Mouse (Mus musculus): ENCODE data around the gene Gtpbp6. TPM values are rescaled to one million over a fixed set of nuclear protein-coding genes. Genes with fewer than 3 reads are reported as not detected.
"Not testable (repeated sequence)": the region's sequence is repeated elsewhere in the genome, so short reads cannot be mapped to it uniquely, and the experiment has no call there.

The Gtpbp6 gene
- 10 to 100 TPM; 81.8 to 96.5 TPM for total RNA-seq (2021)
- long read RNA-seq, experiment 1, transcript Gtpbp6-201 (10 exons, 1,617 nt), result minor isoform, 13 of 129 reads
- long read RNA-seq, experiment 1, transcript Gtpbp6-202 (7 exons, 1,481 nt), result major isoform, 19 of 129 reads
- long read RNA-seq, experiment 1, partial matches to known transcripts, result 35 of 129 reads
- long read RNA-seq, experiment 1, other reads (novel, unspliced or antisense), result 62 of 129 reads
- long read RNA-seq, experiment 2, transcript Gtpbp6-202 (7 exons, 1,481 nt), result minor isoform, 13 of 89 reads
- long read RNA-seq, experiment 2, transcript Gtpbp6-201 (10 exons, 1,617 nt), result major isoform, 15 of 89 reads
- long read RNA-seq, experiment 2, partial matches to known transcripts, result 22 of 89 reads
- long read RNA-seq, experiment 2, other reads (novel, unspliced or antisense), result 39 of 89 reads

DNA sequence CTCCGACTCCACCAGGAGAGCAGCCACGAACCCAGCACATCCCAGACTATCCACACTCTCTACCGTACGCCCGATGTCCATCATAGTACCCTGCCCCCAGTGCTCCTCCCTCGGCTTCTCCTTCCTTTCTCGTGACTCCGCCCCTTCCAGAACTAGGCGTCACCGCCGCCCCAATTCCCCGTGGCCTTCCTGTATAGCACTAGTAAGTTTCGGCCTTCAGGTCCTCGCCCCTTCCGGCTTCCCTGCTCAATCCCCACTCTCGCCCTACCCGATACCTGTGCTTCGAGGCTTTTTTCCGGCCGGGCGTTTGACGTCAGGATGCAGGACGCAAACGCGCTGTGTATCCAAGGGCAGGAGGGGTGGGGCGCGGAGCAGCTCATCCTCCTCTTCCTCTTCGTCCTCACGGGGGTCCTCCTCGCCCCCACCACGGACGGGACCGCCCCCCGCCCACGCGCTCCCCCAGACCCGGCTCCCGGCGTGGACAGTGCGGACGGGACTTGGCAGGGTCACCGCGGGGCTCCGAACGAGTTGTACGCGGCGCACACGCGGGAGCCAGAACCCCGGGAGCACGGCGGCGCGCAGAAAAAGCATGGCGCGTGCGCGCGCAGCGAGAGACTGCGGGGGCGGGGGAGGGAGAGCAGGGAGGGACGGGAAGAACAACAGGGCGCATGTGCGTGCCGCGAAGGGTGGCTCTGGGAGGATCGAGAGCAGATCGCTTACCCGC is at the start of gene Gtpbp6:
Gtpbp6 (minus strand) TSS at position 617 of the 724 bp plus-strand sequence.
- peak; percentile 94 to 95 for DNase-seq (ENCODE audit: low spot score in 2 of 2)

DNA sequence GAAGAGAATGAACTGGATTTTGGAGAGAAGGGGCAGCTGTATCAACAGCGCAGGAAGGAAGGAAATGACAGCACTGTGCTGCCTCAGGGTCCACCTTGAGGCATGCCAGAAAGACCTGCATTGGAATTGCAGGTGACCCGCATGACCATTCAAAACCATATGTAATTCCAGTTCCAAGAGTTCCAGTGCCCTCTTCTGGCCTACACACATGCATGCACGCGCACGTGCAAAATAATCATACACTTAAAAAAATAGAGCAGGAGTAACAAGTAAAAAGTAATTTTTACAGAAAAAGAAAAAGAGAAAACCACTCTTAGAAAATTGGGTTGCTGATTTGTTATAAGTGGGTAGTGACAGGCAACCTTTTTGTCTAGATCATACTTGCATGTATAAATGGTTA is 35.0 kb upstream of the Gtpbp6 start:
- no peak for DNase-seq (ENCODE audit: low spot score in 2 of 2)

DNA sequence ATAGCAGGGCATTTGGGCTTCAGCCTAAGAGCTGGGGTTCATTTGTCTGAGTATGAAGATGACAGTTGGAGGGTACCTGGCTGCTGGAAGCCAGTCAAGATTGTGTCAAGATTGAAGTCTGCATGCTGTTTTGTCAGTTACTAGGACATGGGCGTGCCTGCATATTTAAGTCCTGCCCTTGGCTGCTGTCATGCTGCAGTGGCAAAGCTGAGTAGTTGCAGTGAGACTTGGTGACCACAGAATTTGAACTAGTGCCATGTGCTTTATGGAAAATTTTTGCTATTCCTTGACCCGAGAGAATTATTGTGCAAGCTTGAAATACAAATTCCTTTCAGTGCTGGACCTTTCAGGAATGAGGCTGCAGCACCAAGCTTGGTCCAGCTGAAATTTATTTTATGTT is 34.3 kb upstream of the Gtpbp6 start:
- no peak for DNase-seq (ENCODE audit: low spot score in 2 of 2)

DNA sequence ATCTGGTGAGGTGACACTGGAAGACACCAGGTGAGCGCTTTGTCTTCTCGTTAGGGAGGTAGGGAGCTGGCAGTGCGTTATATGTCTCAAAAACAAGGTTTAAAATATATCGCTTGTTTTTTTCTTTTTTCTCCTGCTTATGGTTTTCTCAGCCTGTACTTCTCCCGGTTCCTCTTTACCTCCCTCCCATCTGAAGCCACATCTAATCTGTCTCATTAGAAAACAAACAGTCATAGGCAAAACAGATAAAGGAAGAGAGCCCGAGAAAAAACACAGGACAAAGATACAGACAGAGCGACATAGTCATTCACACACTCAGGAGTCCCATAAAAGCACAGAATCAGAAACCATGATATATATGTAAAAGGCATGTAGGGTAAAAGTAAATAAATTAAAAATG is 32.4 kb upstream of the Gtpbp6 start:
- no peak for DNase-seq (ENCODE audit: low spot score in 2 of 2)

DNA sequence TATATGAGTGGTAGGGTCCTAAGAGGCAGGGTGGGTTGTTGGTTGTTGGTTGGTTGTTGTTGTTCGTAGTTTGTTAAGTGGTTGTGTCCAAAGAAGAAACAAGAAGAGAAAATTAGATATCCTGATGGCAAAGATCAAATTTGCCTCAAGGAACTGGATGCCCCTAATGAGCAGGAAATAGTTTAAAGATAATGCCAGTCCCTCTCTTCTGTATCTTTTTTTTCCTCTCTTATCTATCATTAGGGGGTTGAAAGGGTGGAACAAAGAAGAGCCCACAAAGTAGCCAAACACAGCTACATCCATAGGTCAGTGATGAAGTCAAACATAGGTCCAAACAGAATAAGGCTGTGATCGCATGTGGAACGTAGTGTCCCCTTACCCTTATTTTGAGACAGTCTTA is 31.3 kb upstream of the Gtpbp6 start:
- no peak for DNase-seq (ENCODE audit: low spot score in 2 of 2)

DNA sequence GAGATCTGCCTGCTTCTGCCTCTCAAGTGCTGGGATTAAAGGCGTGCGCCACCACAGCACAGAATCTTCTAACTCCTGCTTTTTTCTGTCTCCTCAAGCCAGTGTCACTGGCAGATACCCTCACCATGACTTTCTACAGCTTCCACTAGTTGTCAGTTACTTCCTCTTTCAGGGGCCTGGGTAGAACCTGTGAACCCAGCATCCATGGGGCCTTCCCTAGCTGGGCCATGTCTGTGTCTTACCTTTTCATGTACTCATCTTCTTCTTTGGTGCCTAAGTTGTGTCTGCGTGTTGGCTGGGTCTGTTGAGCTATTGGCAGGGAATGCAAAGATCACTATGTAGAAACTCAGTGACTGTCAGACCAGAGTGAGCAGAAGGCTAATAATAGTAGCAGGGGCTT is 29.8 kb upstream of the Gtpbp6 start:
- DNase-seq (ENCODE audit: low spot score in 2 of 2), result no peak

DNA sequence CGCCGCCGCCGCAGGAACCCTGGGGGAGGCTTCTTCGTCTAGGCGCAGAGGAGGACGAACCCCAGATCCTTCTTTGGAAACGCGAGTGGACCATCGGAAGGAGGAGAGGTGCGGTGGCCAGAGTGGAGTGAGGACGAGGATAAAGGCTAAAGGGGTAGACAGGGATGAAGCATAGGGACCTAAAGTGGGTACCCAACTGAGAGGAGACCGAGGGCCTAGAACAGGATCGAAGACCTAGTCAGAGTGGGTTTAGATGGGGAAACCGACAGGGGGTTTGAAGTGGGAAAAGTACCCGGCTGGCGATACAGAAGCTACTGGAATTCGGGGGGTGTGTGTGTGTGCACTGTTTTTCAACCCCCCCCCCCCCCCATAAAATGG is 28.1 kb upstream of the Gtpbp6 start:
- no peak for DNase-seq (ENCODE audit: low spot score in 2 of 2)

DNA sequence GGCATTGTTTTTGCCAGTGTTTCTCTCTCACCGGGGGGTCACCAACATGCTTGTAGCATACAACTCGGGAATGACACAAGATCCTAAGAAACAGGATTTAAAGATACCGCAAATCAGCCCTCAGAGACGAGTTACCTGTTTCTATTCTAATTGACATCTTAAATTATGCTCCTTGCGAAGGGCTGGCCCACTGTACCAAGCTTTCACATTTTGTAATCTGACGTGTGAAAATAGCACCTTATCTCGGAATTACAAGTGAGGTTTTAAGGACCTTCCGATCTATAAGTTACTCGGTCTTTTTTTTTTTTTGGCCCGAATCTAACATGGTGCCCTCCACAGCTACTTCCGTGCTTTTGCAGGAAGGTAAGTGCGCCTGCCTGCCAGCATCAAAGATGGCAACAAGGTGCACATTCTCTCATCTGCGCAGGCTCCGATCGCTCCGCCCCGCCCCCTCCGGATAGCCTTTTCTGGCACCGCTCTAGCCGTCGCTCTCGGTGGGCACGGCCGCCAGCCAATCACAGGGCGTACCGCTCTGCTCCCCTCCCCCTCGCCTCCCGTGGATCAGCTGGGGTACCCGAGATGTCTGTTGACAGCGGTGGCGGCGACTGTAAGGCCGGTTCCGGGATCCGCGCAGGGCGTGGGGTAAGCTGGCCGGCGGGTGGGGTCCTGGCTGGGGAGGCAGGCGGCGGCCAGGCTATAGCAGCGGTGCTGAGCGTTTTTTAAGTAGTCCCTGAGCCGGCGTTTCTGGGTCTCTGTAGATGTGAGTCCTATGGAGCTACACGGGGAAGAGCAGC is 27.5 kb upstream of the Gtpbp6 start, which contains the start of gene Chfr:
Chfr (plus strand) TSS at position 550 of the 794 bp plus-strand sequence.
- peak; percentile 100 for DNase-seq (ENCODE audit: low spot score in 2 of 2)

DNA sequence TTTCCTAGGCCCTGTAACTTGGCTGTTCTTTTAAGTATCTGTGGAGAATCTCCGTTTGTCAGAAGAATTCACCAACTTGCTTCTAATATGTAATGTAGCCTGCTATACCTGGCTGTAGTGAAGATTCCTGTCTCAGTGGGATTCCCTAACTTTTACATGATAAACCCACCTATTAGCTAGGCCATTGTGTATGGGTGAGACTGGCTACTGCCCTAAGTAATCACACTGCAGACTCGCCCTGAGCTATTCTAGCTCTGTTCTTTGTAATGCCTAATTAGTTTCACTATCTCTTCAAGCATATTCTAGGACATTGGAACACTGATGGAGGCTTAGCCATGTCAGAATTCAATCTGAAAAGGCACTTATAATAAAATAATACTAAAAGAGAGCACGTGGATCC is 14.4 kb upstream of the Gtpbp6 start:
- DNase-seq (ENCODE audit: low spot score in 2 of 2), result not testable (repeated sequence)

DNA sequence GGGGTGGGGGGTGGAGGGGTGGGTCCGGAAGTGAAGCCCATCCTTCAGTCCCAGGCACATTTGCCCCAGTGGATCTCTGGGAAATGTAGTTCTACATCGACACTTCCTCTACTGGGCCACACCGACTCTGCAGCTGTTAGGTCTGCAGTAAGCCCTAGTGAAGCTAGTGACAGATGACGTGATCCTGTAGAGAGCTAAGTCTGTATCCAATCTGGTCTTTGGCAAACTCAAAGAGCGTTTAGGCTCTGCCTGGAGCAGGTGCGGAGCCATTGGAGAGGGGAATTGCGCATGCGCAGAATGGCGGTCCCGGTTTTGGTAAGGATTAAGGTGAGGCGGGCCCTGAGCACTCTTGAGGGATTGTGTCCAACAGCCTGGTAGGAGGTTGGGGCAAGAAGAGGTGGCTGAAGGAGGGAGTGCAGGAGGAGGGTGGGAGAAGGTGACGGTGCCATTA is 2.0 kb upstream of the Gtpbp6 start, which contains the start of gene Zfp605:
Zfp605 (plus strand) TSS at position 102 of the 451 bp plus-strand sequence.
- peak; percentile 92 to 94 for DNase-seq (ENCODE audit: low spot score in 2 of 2)

DNA sequence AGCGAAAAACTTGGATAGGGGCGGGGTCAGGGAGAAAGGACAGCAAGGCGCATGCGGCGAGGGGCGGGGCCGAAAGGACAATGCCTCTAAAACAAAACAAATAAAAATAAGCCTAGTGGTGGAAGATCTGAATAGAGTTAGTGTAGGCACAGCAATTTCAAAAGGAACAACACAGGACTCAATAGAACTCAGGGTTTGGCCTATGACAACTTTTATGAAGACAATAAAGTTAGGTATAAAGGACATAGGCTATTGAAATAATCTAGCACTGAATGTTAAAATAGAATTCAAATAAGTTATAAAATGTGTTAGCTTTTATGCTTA is 270 bp upstream of the Gtpbp6 start:
- no peak for DNase-seq (ENCODE audit: low spot score in 2 of 2)

DNA sequence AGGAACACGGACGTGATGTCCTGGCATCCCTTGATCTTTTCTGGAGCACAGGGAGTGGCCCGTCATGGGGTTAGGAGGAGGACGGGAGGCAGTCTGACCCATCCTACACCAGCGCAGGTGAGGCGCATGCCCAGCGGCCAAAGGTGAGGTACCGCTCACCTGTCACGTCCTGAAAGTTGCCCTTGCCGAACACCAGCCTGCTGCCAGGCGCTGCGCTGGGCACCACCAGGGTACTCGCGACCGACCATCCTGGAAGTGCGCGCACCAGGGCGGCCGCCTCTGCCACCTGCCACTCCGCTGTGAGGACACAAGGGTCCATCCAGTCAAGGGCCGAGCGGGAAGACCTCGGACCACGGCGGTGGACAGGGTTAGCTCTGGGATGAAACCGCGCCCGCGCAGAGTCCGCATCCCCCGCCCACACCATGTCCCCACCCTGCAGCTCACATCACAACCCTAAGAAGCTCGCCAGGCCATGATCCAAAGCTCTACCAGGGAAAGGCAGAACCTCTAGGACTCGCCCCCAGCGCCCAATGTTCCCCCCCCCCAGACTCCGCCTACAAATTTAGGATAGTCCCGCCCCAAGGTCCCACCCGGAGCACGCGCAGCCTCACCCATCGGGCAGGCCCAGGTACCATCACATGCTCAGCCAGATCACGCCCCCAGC is 964 bp downstream of the Gtpbp6 start:
- DNase-seq (ENCODE audit: low spot score in 2 of 2), result peak; percentile 23 to 31

DNA sequence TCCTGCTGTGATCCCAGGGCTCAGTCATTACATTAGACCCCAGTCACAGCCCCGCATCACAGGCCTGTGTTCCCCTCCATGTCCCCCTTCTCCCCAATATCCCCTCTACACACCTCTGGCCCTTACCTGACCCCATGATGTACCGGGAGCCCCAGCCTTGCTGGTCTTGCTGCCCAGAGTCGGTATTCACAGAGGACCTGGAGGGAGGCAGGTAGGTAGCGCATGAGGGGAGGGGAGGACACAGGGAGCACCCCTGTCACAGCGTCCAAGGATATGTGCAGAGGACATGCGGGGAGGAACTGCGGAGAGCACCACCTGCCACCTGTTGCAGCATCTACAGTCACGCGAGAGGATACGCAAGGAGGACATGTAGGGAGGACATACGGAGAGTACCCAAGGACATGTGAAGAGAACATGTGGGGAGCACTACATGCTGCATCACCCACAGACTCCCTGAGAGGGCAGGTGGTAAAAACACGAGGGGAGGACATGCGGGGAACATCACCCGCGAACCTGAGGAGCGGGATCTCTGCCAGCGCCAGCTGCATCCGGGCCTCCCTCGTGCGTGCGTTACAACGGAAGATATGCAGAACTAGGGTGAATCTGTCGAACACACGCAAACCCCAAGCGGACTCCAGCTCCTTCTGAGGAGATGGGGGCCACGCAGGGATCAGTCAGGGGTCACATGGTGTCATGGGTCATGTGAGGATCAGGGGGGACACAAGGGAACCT is 1.7 kb downstream of the Gtpbp6 start:
- DNase-seq (ENCODE audit: low spot score in 2 of 2), result peak in 1 of 2 experiments; percentile 9

DNA sequence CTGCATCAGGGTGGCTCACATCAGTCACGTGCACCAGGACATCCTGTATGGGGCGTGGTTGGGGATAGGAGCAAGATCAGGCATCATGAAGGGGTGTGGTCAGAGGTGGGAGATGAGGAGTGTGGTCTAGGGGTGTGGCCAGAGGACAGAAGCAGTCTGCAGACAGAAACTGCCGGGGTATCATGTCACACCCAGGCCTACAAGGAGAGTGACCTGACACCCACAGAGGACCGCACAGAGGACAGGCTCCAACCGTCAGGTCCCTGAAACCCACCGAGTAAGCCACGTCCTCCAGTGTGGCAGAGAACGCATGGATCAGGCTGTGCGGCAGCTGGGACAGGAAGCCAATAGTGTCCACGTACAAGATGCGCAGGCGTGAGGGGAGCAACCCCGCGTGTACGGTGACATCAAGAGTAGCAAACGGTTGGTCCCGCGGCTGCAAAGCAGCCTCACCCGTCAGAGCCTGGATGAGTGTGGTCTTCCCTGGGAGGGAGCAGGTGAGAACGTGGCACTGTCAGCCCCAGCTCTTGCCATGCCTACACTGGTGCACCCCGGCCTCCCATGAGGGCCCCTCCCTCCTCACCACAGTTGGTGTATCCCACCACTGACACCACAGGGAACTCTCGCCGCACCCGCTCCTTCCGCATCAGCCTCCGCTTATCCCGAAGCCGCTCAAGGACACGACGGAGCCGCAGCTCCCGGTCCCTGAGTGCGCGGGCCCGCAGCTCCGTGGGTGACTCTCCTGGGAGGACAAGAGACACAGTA is 3.2 kb downstream of the Gtpbp6 start:
- DNase-seq (ENCODE audit: low spot score in 2 of 2), result peak in 1 of 2 experiments; percentile 9

DNA sequence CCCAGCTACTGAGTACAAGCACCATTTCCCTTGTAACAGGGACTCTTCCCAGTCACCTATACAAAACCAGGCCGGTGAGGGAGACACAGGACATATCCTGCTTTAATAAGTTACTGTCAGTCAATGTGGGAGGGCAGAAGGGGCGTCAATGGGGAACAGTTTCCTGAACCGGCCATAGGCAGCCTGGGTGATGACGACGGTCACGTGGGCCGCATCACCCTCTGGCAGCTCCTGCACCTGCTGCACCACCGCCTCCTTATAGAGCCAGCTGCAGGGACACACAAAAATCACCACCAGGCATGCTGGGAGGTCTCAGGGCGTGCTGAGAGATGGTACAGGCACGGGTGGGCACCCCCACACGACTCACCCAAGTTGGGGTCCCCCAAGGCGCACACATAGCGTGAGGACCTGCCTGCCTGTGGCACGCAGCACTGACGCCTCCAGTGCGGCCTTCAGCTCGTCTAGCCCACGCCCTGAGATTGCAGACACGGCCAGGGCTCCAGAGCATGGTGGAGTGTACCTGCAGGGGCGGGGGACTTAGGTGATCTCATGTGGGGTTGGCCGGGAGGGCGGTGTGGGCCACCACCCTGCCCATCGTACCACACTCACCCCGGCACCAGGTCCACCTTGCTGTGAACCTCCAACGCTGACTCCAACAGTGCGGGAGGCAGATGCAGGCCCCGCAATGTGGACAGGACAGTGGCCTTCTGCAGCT is 3.9 kb downstream of the Gtpbp6 start:
- no peak for DNase-seq (ENCODE audit: low spot score in 2 of 2)

DNA sequence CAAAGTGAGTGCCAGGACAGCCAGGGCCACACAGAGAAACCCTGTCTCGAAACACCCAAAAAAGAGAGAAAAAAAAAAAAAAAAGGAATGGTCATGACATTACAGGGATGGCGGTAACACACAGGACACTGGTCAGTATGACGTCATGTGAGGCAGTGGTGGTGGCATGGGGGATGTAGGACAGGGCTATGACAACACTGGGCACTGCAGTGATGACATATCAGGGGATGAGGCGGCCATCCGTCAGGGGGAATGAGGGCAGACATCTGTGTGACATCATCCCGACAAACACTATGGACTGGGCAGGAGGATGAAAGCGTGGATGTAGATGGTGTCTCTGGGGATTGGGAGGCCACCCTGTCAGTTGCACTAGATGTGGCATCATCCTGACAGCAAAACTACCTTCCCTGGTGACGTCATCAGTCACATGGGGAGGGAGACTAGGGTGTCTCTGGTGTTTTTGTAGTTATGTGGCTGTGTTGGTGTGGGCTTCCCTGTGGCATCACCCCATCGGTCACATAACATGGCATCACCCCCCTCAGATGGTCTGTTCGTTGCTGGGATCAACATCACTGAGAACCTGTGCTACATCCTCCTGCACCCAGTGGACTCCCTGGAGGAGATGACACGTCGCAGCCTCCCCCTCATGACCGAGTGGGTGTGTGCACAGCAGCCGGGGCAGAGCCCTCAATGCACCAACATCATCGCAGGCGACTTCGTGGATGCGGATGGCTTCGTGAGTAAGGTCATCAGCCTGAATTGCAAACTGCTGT is 5.0 kb downstream of the Gtpbp6 start:
- no peak for DNase-seq (ENCODE audit: low spot score in 2 of 2)

DNA sequence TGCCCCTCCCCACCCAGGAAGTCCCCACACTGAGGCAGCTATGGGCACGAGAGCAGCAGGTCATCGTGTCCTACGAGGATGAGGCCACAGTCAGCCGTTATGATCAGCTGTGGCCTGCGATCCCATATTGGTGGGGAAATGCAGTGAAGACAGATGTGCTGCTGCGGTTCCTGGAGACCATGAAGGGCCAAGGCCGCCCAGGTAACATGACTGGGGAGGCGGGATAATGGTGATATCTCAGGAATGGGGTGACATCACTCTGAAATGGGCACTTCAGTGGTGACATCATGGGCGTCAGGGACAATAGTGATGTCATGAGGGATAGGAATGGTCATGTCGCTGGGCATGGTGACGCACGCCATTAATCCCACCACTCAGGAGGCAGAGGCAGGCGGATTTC is 5.6 kb downstream of the Gtpbp6 start:
- no peak for DNase-seq (ENCODE audit: low spot score in 2 of 2)

DNA sequence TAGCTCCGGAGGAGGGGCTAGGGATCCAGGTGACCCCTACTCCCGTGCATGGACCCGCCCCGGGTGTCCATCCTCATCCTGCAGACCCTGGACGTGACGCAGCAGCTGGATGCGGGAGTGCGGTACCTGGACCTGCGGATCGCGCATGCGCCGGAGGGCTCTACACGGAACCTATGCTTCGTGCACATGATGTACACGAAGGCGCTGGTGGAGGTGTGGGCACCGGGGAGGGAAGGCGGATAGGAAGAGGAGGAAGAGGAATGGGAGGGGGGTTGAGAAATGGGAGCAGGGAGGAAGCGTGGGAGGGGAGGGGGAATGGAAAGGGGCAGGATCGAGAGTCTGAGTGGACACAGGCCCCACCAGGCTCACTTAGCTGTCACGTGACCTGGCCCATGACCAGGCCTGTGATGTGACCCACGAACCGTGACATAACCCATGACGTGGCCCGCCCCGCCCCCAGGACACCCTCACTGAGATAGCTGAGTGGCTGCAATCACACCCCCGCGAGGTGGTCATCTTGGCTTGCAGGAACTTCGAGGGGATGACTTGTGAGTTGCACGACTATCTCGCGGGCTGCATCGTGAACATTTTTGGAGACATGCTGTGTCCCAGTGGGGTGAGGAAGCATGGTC is 6.2 kb downstream of the Gtpbp6 start:
- DNase-seq (ENCODE audit: low spot score in 2 of 2), result peak; percentile 78 to 79

All from left cerebral cortex, adult 18-20 months (tissue).